Mouse (Mus musculus) liver, embryonic 14.5 days (tissue): Measurements from ENCODE around the gene Awat1. TPM values are rescaled to one million over a fixed set of nuclear protein-coding genes. Genes with fewer than 3 reads are reported as not detected.
A peak's percentile ranks its signal among the peaks of the same experiment; 100 is the strongest.

Experiments used
- ATAC-seq: fragments of 200-750 bp; cut with Nextera tagmentation; 2 replicates; pipeline ENCODE4 v1.8.0; 2017; ENCODE audit warnings: moderate number of reproducible peaks, mild to moderate bottlenecking, moderate library complexity; ENCODE audit not compliant: insufficient read depth
- DNase-seq, 3 experiments: peaks; one replicate each; pipeline ENCODE4 v3.0.0-alpha.2; 2012 to 2013; ENCODE audit warnings: low read depth in 3 of 3, low spot score in 3 of 3
- H3K27ac ChIP-seq: fragments of 300-500 bp; sonication (generic); 2 replicates; pipeline ENCODE4 v1.5.1; 2014; ENCODE audit warnings: moderate library complexity, mild to moderate bottlenecking, control low read depth, inconsistent platforms
- H3K27me3 ChIP-seq: fragments of 300-500 bp; sonication (generic); 2 replicates; pipeline ENCODE4 v1.6.1; 2014; ENCODE audit warnings: mild to moderate bottlenecking, low read length, moderate library complexity; ENCODE audit not compliant: control insufficient read depth, insufficient read depth
- H3K36me3 ChIP-seq: fragments of 300-500 bp; sonication (generic); replicated peaks from 2 replicates; pipeline ENCODE4 v1.6.1; 2014; ENCODE audit warnings: low read depth; ENCODE audit not compliant: control insufficient read depth, insufficient read depth
- H3K4me1 ChIP-seq, 2 experiments: fragments of 200-500 bp in 1 of 2; fragments of 300-500 bp in 1 of 2; sonication (generic) in 1 of 2; replicated peaks; 2 replicates each; pipeline ENCODE4 v1.6.1; 2012 to 2014; ENCODE audit warnings: antibody characterized with exemption in 1 of 2, inconsistent platforms in 1 of 2, low read length in 1 of 2; ENCODE audit not compliant: control insufficient read depth in 2 of 2, insufficient read depth in 2 of 2
- H3K4me2 ChIP-seq: fragments of 300-500 bp; sonication (generic); 2 replicates; pipeline ENCODE4 v1.6.1; 2014; ENCODE audit warnings: low read depth, mild to moderate bottlenecking, control low read depth, moderate library complexity
- H3K4me3 ChIP-seq, 2 experiments: fragments of 200-500 bp in 1 of 2; fragments of 300-500 bp in 1 of 2; sonication (generic) in 1 of 2; 2 replicates each; pipeline ENCODE4 v1.5.1; 2012 to 2014; ENCODE audit warnings: low read depth in 2 of 2, low read length in 2 of 2, mild to moderate bottlenecking in 2 of 2, control low read depth in 1 of 2, inconsistent platforms in 1 of 2, moderate library complexity in 1 of 2; ENCODE audit not compliant: insufficient read depth in 1 of 2
- H3K9ac ChIP-seq: fragments of 300-500 bp; sonication (generic); replicated peaks from 2 replicates; pipeline ENCODE4 v1.6.1; 2014; ENCODE audit warnings: mild to moderate bottlenecking, control low read depth, moderate library complexity
- H3K9me3 ChIP-seq: fragments of 300-500 bp; sonication (generic); 2 replicates; pipeline ENCODE4 v1.6.1; 2016; ENCODE audit warnings: low read length, mixed read lengths; ENCODE audit not compliant: control insufficient read depth
- CTCF ChIP-seq: IDR thresholded peaks from 2 replicates; pipeline ENCODE4 v1.5.1; 2016; ENCODE audit warnings: antibody characterized with exemption, low read depth, control low read depth
- EP300 ChIP-seq: IDR thresholded peaks from 2 replicates; pipeline ENCODE4 v1.6.1; 2016; ENCODE audit warnings: antibody characterized with exemption, low read depth
- WGBS: fragments of 180-500 bp; shearing (Covaris S2); extraction: QIAGEN DNeasy Blood & Tissue Kit; methylation state at CpG from one replicate; pipeline ENCODE4 v1.1.7; 2014; ENCODE audit not compliant: insufficient replicate concordance; 5-methylcytosine and 5-hydroxymethylcytosine counted together
- polyA plus RNA-seq, 2 experiments: library from polyadenylated mRNA; depleted of rRNA in 1 of 2; stranded (reverse) in 1 of 2; unstranded in 1 of 2; fragments of >200 nt; fragmentation: Nextera tagmentation in 1 of 2; extraction: Ambion mirVana in 1 of 2; gene quantifications; 2 replicates each; pipeline versions ENCODE4 v1.2.1 to v1.2.3; 2012 to 2014

The Awat1 gene
- polyA plus RNA-seq, 2 experiments, result 0.09 TPM; not detected in 1

DNA sequence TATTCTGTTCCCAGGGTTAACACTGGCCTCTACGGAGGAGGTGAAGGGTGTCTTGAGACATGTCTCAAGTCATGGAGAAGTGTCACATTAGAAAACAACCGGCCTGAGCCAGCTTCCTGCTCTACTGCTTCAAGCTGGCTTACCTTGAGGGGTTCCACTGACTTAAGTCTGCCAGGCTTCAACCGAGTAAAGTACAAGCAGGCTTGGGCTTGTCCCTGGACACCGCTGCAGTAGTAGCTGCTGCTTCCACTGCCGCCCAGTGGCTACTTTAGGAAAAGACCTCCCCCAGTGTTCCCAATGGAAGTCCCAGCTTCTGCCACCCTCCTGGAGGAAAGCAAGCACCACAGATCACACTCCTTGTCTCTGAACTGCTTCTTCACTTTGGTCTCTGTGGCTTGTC lies 25.4 kb downstream of the Awat1 start:
- no peaks in the 10 kb centered on the region for H3K4me1 ChIP-seq
- H3K27me3 ChIP-seq, result no peaks in the 10 kb centered on the region; the same call in 1 of the 2 replicates
- no peak for ATAC-seq
- no peak for TF ChIP-seq EP300
- TF ChIP-seq CTCF, result peak; percentile 54
- 25% methylated on average over 5 of the region's 5 CpGs for WGBS
- H3K27ac ChIP-seq, result no peak overlapping the region
- no peaks in the 10 kb centered on the region for H3K36me3 ChIP-seq
- no peaks in the 10 kb centered on the region for H3K9me3 ChIP-seq
- H3K4me3 ChIP-seq, result no peak overlapping the region
- DNase-seq, result no peak
- H3K4me2 ChIP-seq, result no peak overlapping the region
- H3K9ac ChIP-seq, result no peak overlapping the region

DNA sequence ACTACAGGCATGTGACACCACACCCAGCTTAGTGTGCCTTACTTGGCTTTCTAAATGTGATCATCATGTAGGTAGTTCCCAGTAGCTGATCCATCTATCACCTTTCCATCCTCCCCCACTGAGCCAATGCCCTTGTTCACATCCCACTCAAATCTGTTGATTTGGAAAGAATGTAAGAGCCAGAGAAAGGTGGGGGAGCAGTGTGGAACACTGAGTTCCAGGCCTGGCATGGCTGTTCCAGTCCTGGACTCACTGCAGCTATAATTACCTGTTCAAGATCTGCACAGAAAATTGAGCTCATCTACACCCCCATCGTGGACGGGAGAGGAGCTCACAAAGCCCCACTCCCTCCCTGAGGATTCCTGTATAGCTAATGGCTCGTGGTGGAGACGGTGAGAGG lies 27.7 kb downstream of the Awat1 start:
- no peak for ATAC-seq
- WGBS, result 56% methylated on average over 4 of the region's 4 CpGs

DNA sequence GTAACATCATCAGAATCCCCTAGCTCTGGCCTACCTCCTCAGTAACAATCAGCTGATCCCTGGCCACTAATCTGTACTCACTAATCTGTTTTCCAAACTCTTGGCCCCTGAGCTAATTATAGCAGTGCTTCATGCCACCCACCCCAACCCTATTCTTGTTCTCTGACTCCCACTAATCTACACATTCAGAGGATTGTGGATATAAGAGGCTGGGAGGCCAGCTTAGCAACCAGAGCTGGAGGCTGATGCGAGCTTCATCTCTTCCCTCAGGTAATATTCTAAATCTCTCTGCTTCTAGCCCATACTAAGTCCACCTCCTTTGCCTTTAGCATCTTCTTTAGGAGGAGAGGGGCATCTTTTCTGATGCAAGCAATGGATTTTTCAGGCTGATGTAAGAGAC lies 33.3 kb downstream of the Awat1 start, which contains the start of gene Arr3:
Arr3 (plus strand) TSS at position 184 of the 400 bp plus-strand sequence.
- TF ChIP-seq CTCF (no peak), EP300 (no peak)
- Histone ChIP-seq H3K9me3 (no peaks in the 10 kb centered on the region), H3K36me3 (no peaks in the 10 kb centered on the region)

More for the DNA sequence above, 27.7 kb downstream of the Awat1 start:
- Histone ChIP-seq H3K4me1 (no peaks in the 10 kb centered on the region), H3K9me3 (no peaks in the 10 kb centered on the region), H3K4me3 (no peak overlapping the region), H3K4me2 (no peak overlapping the region), H3K9ac (no peak overlapping the region), H3K36me3 (no peaks in the 10 kb centered on the region), H3K27me3 (no peaks in the 10 kb centered on the region; the same call in 1 of the 2 replicates), H3K27ac (no peak overlapping the region)
- DNase-seq, result no peak
- TF ChIP-seq EP300, result no peak
- no peak for TF ChIP-seq CTCF

DNA sequence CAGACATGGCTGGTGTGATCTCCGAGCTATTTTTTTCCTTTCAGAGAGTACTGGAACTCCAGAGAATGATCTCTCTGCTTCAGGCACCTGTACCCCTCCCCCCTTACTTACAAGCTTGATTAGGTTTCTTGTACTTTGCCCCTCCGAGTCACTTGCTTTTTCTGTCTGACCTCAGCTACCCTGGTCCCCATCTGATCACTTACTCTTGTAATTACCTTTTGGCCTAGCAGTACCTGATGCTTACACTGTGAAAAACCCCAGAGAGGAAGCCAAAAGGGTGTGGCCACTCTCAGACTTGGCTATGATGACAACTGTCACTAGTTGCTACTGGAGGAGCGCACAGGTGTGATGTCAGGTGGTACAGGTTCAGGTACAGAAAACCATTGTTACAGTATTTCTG lies 46.4 kb downstream of the Awat1 start:
- Histone ChIP-seq H3K9me3 (no peaks in the 10 kb centered on the region), H3K9ac (no peak overlapping the region), H3K4me1 (no peaks in the 10 kb centered on the region), H3K36me3 (peaks cover 6% of the 10 kb centered on the region; the same call in 1 of the 2 replicates), H3K4me3 (no peak overlapping the region), H3K4me2 (no peak overlapping the region), H3K27ac (no peak overlapping the region), H3K27me3 (no peaks in the 10 kb centered on the region)
- WGBS, result 61% methylated on average over 3 of the region's 3 CpGs
- TF ChIP-seq EP300 (no peak), CTCF (no peak)
- DNase-seq (no peak), ATAC-seq (no peak)

More for the DNA sequence above, 33.3 kb downstream of the Awat1 start, which contains the start of gene Arr3:
- Histone ChIP-seq H3K4me2 (no peak within 1 kb of the TSS), H3K9ac (no peak within 1 kb of the TSS), H3K27ac (no peak within 1 kb of the TSS), H3K4me3 (no peak within 1 kb of the TSS), H3K27me3 (no peaks in the 10 kb centered on the region), H3K4me1 (no peaks in the 10 kb centered on the region)
- DNase-seq (no peak), ATAC-seq (no peak)
- WGBS, result 70% methylated on average over 1 of the region's 1 CpGs

DNA sequence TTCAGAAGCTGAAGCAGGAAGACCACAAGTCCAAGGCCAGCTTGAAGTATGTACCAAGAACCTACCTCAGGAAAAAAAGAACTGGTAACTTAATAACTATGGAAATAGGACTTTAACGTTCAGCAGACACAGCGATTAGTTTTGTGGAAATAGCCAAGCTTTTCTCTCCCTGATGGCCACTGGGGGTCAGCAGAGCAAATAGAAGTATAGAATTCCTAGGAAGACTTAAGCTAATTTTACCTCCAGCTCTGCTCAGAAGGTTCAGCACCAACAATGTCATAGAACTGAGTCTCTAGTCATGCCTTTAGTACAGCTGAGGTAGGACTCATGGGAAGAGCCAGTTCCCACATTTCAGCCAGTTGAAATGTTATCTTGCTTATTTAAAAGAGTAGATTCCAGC lies 49.3 kb downstream of the Awat1 start:
- Histone ChIP-seq H3K4me1 (peaks cover 0 to 9% of the 10 kb centered on the region in 2 experiments), H3K27me3 (no peaks in the 10 kb centered on the region), H3K9me3 (no peaks in the 10 kb centered on the region), H3K36me3 (peaks cover 6% of the 10 kb centered on the region; the same call in 1 of the 2 replicates), H3K4me2 (no peak overlapping the region), H3K27ac (no peak overlapping the region), H3K9ac (no peak overlapping the region), H3K4me3 (no peak overlapping the region)
- WGBS, result 69% methylated on average over 2 of the region's 2 CpGs
- no peak for DNase-seq
- no peak for TF ChIP-seq EP300
- no peak for TF ChIP-seq CTCF
- no peak for ATAC-seq
